Mouse (Mus musculus) forebrain, embryonic 14.5 days (tissue): ENCODE data around the gene Gm49337. TPM values are rescaled to one million over a fixed set of nuclear protein-coding genes. Genes with fewer than 3 reads are reported as not detected.
"Not testable (repeated sequence)": the region's sequence is repeated elsewhere in the genome, so short reads cannot be mapped to it uniquely, and the experiment has no call there.

ENCODE experiments used
- ATAC-seq: fragments of 200-750 bp; cut with Nextera tagmentation; 2 replicates; pipeline ENCODE4 v1.8.0; 2017; ENCODE audit warnings: mild to moderate bottlenecking, moderate library complexity
- DNase-seq: peaks from one replicate; pipeline ENCODE4 v3.0.0-alpha.2; 2015; ENCODE audit warnings: low spot score
- H3K27ac ChIP-seq: fragments of 300-500 bp; sonication (generic); 2 replicates; pipeline ENCODE4 v1.5.1; 2014; ENCODE audit warnings: low read depth, mild to moderate bottlenecking, control low read depth, low read length, moderate library complexity
- H3K27me3 ChIP-seq: fragments of 300-500 bp; sonication (generic); replicated peaks from 2 replicates; pipeline ENCODE4 v1.6.1; 2014; ENCODE audit warnings: low read length, control low read depth, mixed read lengths; ENCODE audit not compliant: control insufficient read depth, insufficient read depth
- H3K36me3 ChIP-seq: fragments of 300-500 bp; sonication (generic); 2 replicates; pipeline ENCODE4 v1.6.1; 2014; ENCODE audit warnings: low read length, control low read depth; ENCODE audit not compliant: control insufficient read depth, insufficient read depth
- H3K4me1 ChIP-seq: fragments of 300-500 bp; sonication (generic); 2 replicates; pipeline ENCODE4 v1.6.1; 2014; ENCODE audit warnings: antibody characterized with exemption, low read length, control low read depth; ENCODE audit not compliant: control insufficient read depth, insufficient read depth
- H3K4me2 ChIP-seq: fragments of 300-500 bp; sonication (generic); 2 replicates; pipeline ENCODE4 v1.6.1; 2014; ENCODE audit warnings: mild to moderate bottlenecking, control low read depth, low read length
- H3K4me3 ChIP-seq: fragments of 300-500 bp; sonication (generic); 2 replicates; pipeline ENCODE4 v1.5.1; 2014; ENCODE audit warnings: low read depth, low read length, control low read depth
- H3K9ac ChIP-seq: fragments of 300-500 bp; sonication (generic); 2 replicates; pipeline ENCODE4 v1.6.1; 2014; ENCODE audit warnings: mild to moderate bottlenecking, low read length, control low read depth, moderate library complexity
- H3K9me3 ChIP-seq: fragments of 300-500 bp; sonication (generic); replicated peaks from 2 replicates; pipeline ENCODE4 v1.6.1; 2016; ENCODE audit warnings: low read length, control low read depth, mixed read lengths; ENCODE audit not compliant: control insufficient read depth
- WGBS: fragments of 180-500 bp; shearing (Covaris S2); extraction: QIAGEN DNeasy Blood & Tissue Kit; methylation state at CpG from one replicate; pipeline ENCODE4 v1.1.7; 2014; 5-methylcytosine and 5-hydroxymethylcytosine counted together
- polyA plus RNA-seq: library from polyadenylated mRNA; unstranded; fragments of >200 nt; fragmentation: Nextera tagmentation; extraction: Ambion mirVana; gene quantifications from 2 replicates; pipeline ENCODE4 v1.2.1, GENCODE M21; 2014

Gm49337 gene
- polyA plus RNA-seq, 1 experiment from 2014 or later, result not detected

DNA sequence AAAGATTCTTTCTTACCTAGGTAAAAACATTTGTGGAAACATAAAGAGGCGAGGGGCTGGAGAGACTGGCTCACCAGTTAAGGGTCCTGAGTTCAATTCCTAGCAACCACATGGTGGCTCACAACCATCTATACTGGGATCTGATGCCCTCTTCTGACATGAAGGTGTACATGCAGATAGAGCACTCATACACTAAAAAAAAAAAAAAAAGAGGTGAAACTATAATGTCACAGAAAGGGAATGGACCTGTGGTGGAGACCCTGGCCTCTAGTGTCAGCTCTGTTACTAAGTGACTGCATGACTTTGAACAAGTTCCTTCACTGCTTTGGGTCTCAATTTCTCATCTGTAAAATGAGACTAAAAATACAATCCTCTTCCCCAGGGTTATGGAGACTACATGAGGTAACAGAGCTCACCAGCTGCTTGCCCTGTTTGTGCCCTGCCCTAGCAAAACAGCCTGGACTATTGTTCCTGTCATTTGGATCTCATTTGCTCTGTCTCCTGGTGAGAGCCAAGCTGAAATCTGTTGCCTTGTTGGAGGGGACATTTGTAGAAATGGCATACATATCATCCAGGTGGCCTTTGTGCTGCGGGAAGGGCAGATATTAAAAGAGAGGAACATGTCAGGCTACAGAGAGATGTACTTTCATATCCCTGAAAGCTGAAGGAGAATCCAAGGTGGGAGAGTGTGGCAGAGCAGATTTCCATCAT is 42.9 kb downstream of the Gm49337 start:
- Histone ChIP-seq H3K4me3 (no peak overlapping the region), H3K27ac (no peak overlapping the region), H3K4me2 (no peak overlapping the region), H3K36me3 (no peaks in the 10 kb centered on the region), H3K4me1 (peaks cover 8% of the 10 kb centered on the region), H3K9ac (no peak overlapping the region), H3K9me3 (no peaks in the 10 kb centered on the region), H3K27me3 (no peaks in the 10 kb centered on the region)
- ATAC-seq, result no peak
- no peak for DNase-seq
- 80% methylated on average over 2 of the region's 2 CpGs for WGBS

- DNase-seq (peak; percentile 39), ATAC-seq (no peak)
- no peaks in the 10 kb centered on the region for H3K9me3 ChIP-seq
- WGBS, result 45% methylated on average over 2 of the region's 2 CpGs
- H3K9ac ChIP-seq, result no peak overlapping the region
- no peak overlapping the region for H3K4me2 ChIP-seq
- H3K4me1 ChIP-seq, result peaks cover 8% of the 10 kb centered on the region
- no peaks in the 10 kb centered on the region for H3K36me3 ChIP-seq
- no peak overlapping the region for H3K27ac ChIP-seq
- H3K4me3 ChIP-seq, result no peak overlapping the region
- no peaks in the 10 kb centered on the region for H3K27me3 ChIP-seq
Measured at GRCm38 (mm10) chr4:116217046-116217445, 43.9 kb downstream of the Gm49337 start.

DNA sequence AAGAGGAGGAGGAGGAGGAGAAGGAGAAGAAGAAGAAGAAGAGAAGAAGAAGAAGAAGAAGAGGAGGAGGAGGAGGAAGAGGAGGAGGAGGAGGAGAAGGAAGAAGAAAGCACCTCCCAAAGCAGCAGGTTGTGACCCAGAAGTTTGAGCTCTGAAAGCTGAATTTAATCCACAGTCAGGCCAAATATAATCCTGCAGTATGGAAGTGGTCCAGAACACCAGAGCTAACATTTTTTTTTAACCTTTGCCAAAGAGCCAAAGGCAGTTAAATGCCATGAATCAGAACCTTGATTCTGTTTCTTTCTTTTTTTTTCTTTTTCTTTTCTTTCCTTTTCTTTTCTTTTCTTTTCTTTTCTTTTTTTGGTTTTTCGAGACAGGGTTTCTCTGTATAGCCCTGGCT is 44.5 kb downstream of the Gm49337 start:
- not testable (repeated sequence) for ATAC-seq, H3K27ac ChIP-seq, H3K36me3 ChIP-seq, DNase-seq, H3K9ac ChIP-seq, H3K9me3 ChIP-seq, H3K4me3 ChIP-seq, H3K4me2 ChIP-seq, H3K4me1 ChIP-seq, H3K27me3 ChIP-seq
- 100% methylated on average over 1 of the region's 1 CpGs for WGBS

- no peaks in the 10 kb centered on the region for H3K27me3 ChIP-seq
- H3K4me3 ChIP-seq, result no peak overlapping the region
- no peaks in the 10 kb centered on the region for H3K9me3 ChIP-seq
- no peak overlapping the region for H3K4me2 ChIP-seq
- H3K4me1 ChIP-seq, result peaks cover 8% of the 10 kb centered on the region
- ATAC-seq, result no peak
- H3K27ac ChIP-seq, result no peak overlapping the region
- 61% methylated on average over 1 of the region's 1 CpGs for WGBS
- no peak overlapping the region for H3K9ac ChIP-seq
- DNase-seq, result no peak
- H3K36me3 ChIP-seq, result no peaks in the 10 kb centered on the region
Measured at GRCm38 (mm10) chr4:116219056-116219455, 45.9 kb downstream of the Gm49337 start.

DNA sequence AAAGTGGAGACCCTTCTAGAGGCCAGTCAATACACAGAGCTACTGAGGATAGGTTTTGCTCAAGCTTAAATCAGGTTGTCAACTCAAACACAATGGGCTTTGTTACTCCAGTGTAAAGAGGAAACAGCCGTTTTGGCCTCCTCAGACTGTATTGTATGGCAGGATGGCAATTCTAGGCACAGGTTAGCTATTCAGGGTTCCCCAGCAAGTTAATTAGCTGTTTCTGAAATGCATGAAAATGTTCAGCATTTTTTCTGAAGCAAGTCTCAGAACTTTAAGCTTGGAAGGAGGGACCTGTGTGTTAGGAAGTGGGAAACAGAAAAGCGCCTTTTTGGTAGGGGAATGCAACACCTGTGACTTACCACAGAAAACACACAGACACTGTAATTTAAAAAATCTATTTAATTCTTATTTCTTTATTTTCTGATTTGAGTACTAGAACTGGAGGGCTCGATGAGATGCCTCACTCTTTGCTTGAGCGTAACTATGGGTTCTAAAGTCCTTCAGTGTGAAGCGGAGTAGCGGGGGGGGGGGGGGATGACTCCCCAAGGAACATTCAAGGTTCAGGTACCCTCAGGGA is 47.0 kb downstream of the Gm49337 start:
- ATAC-seq, result no peak
- Histone ChIP-seq H3K27ac (peak overlapping the region; percentile 100), H3K9me3 (no peaks in the 10 kb centered on the region), H3K4me1 (peaks cover 9% of the 10 kb centered on the region), H3K27me3 (no peaks in the 10 kb centered on the region), H3K4me3 (peak overlapping the region; percentile 73), H3K4me2 (peak overlapping the region; percentile 64), H3K9ac (peak overlapping the region; percentile 89), H3K36me3 (no peaks in the 10 kb centered on the region)
- peak; percentile 46 for DNase-seq
- under 1% methylated on average over 6 of the region's 6 CpGs for WGBS

GRCm38 (mm10) chr4:116220780-116221139 is 47.6 kb downstream of the Gm49337 start:
- Histone ChIP-seq H3K4me2 (peak overlapping the region; percentile 64), H3K9ac (peak overlapping the region; percentile 89), H3K27me3 (no peaks in the 10 kb centered on the region), H3K4me3 (peak overlapping the region; percentile 73), H3K4me1 (peaks cover 10% of the 10 kb centered on the region), H3K9me3 (no peaks in the 10 kb centered on the region), H3K27ac (peak overlapping the region; percentile 100), H3K36me3 (no peaks in the 10 kb centered on the region)
- WGBS, result 2% methylated on average over 10 of the region's 26 CpGs
- ATAC-seq (no peak), DNase-seq (no peak)

GRCm38 (mm10) chr4:116221140-116221851 is 48.1 kb downstream of the Gm49337 start, which contains the start of gene Pik3r3:
Gene Pik3r3, plus strand, starts transcription at chr4:116221618.
- Histone ChIP-seq H3K4me2 (peak within 1 kb of the TSS; percentile 64), H3K36me3 (no peaks in the 10 kb centered on the region), H3K27me3 (no peaks in the 10 kb centered on the region), H3K4me3 (peak within 1 kb of the TSS; percentile 73), H3K4me1 (peaks cover 10% of the 10 kb centered on the region), H3K9me3 (no peaks in the 10 kb centered on the region), H3K27ac (peak within 1 kb of the TSS; percentile 100), H3K9ac (peak within 1 kb of the TSS; percentile 98)
- DNase-seq, result peak; percentile 99
- peak; percentile 99 for ATAC-seq
- WGBS, result under 1% methylated on average over 51 of the region's 53 CpGs

DNA sequence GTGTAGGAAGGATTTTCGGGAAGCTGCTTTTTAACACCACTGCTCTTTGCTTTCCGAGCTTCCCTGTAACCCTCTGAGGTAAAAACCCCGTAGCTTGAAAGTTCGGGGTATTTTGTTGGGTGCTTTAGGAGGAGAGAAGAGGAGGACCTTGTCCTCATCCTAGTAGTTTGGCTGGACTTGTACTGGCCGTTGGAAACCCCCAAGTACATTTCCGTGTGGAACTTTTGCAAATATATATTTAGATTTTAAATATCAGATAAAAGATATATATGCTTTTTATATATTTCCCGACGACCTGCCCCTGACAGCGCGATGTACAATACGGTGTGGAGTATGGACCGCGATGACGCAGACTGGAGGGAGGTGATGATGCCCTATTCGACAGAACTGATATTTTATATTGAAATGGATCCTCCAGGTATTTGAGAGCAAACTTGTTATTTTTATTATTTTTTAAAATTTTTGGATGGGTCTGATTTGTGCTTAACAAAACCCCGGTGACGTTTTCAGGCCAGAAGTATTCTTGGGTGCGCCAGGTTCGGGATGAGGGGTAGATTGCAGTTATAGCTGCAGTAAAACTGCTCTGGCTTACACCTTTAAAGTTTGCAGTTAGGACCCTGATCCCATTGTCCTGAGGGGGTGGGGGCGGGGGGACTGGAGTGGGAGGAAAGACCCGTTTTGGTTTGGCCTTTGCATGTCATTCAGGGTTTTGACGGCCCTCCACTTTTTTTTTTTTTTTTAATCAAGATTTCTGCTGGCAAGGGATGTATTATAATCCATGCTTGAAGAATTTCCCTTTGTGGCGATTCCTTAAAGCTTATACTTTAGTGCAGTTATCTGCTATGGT is 49.0 kb downstream of the Gm49337 start:
- Histone ChIP-seq H3K27me3 (no peaks in the 10 kb centered on the region), H3K9me3 (no peaks in the 10 kb centered on the region), H3K4me3 (peak overlapping the region; percentile 73), H3K9ac (peak overlapping the region; percentile 98), H3K36me3 (no peaks in the 10 kb centered on the region), H3K4me2 (peak overlapping the region; percentile 53), H3K27ac (peak overlapping the region; percentile 100), H3K4me1 (peaks cover 10% of the 10 kb centered on the region)
- DNase-seq, result peak; percentile 46
- under 1% methylated on average over 23 of the region's 23 CpGs for WGBS
- ATAC-seq, result no peak
